Mouse (Mus musculus) liver, embryonic 14.5 days (tissue): Measurements from ENCODE around the gene Taldo1.

Source experiments
- CTCF ChIP-seq: IDR thresholded peaks from 2 replicates; pipeline ENCODE4 v1.5.1; 2016; ENCODE audit warnings: antibody characterized with exemption, low read depth, control low read depth
- EP300 ChIP-seq: IDR thresholded peaks from 2 replicates; pipeline ENCODE4 v1.6.1; 2016; ENCODE audit warnings: antibody characterized with exemption, low read depth

- peak; percentile 92 for TF ChIP-seq CTCF
- no peak for TF ChIP-seq EP300
Measured at GRCm38 (mm10) chr7:141363106-141363751, 28.8 kb upstream of the Taldo1 start.
